Mouse (Mus musculus): ENCODE data around the gene Baiap2.

GRCm38 (mm10) chr11:119916102-119916790 lies 26.3 kb upstream of the Baiap2 start:
- TF ChIP-seq CTCF (IDR thresholded peaks at IDR 0.05; ENCODE audit: control insufficient read depth, insufficient read depth, insufficient replicate concordance, low read depth, low read length) (no peak), POLR2A (IDR thresholded peaks at IDR 0.05; ENCODE audit: control insufficient read depth, low read depth, low read length) (no peak)

Data from testis, adult 2 months (tissue).